Mouse (Mus musculus) midbrain, embryonic 14.5 days (tissue): Measurements from ENCODE around the gene Nkd2. TPM values are rescaled to one million over a fixed set of nuclear protein-coding genes. Genes with fewer than 3 reads are reported as not detected.

ENCODE experiments used
- ATAC-seq: fragments of 200-750 bp; cut with Nextera tagmentation; 2 replicates; pipeline ENCODE4 v1.8.0; 2017; ENCODE audit warnings: moderate number of reproducible peaks, moderate library complexity; ENCODE audit not compliant: low FRiP score, low TSS enrichment
- DNase-seq: peaks from one replicate; pipeline ENCODE4 v3.0.0-alpha.2; 2015
- H3K27ac ChIP-seq: fragments of 300-500 bp; sonication (generic); replicated peaks from 2 replicates; pipeline ENCODE4 v1.5.1; 2014; ENCODE audit warnings: mild to moderate bottlenecking, low read depth, low read length, moderate library complexity
- H3K27me3 ChIP-seq: fragments of 300-500 bp; sonication (generic); 2 replicates; pipeline ENCODE4 v1.6.1; 2014; ENCODE audit warnings: low read length, control low read depth, mixed read lengths; ENCODE audit not compliant: control insufficient read depth, insufficient read depth
- H3K36me3 ChIP-seq: fragments of 300-500 bp; sonication (generic); 2 replicates; pipeline ENCODE4 v1.6.1; 2014; ENCODE audit warnings: low read length, control low read depth; ENCODE audit not compliant: control insufficient read depth, insufficient read depth
- H3K4me1 ChIP-seq: fragments of 300-500 bp; sonication (generic); 2 replicates; pipeline ENCODE4 v1.6.1; 2014; ENCODE audit warnings: mild to moderate bottlenecking, antibody characterized with exemption, low read length, control low read depth; ENCODE audit not compliant: control insufficient read depth, insufficient read depth
- H3K4me2 ChIP-seq: fragments of 300-500 bp; sonication (generic); 2 replicates; pipeline ENCODE4 v1.6.1; 2014; ENCODE audit warnings: mild to moderate bottlenecking, low read length, moderate library complexity
- H3K4me3 ChIP-seq: fragments of 300-500 bp; sonication (generic); replicated peaks from 2 replicates; pipeline ENCODE4 v1.5.1; 2014; ENCODE audit warnings: low read depth, low read length
- H3K9ac ChIP-seq: fragments of 300-500 bp; sonication (generic); replicated peaks from 2 replicates; pipeline ENCODE4 v1.6.1; 2014; ENCODE audit warnings: mild to moderate bottlenecking, low read length, moderate library complexity
- H3K9me3 ChIP-seq: fragments of 300-500 bp; sonication (generic); 2 replicates; pipeline ENCODE4 v1.6.1; 2016; ENCODE audit warnings: low read length, control low read depth, mixed read lengths; ENCODE audit not compliant: control insufficient read depth
- WGBS: fragments of 180-500 bp; shearing (Covaris S2); extraction: QIAGEN DNeasy Blood & Tissue Kit; methylation state at CpG from one replicate; pipeline ENCODE4 v1.1.7; 2014; 5-methylcytosine and 5-hydroxymethylcytosine counted together
- polyA plus RNA-seq: library from polyadenylated mRNA; unstranded; fragments of >200 nt; fragmentation: Nextera tagmentation; extraction: Ambion mirVana; gene quantifications from 2 replicates; pipeline ENCODE4 v1.2.1, GENCODE M21; 2014

Gene Nkd2
- polyA plus RNA-seq, 1 experiment from 2014 or later, result 12.6 TPM

- Histone ChIP-seq H3K4me3 (no peak overlapping the region), H3K36me3 (no peaks in the 10 kb centered on the region), H3K9me3 (no peaks in the 10 kb centered on the region), H3K4me1 (0 out of 2 replicates have a peak, but pooled peaks cover 2% of the 10 kb centered on the region), H3K9ac (no peak overlapping the region), H3K4me2 (no peak overlapping the region), H3K27me3 (no peaks in the 10 kb centered on the region), H3K27ac (no peak overlapping the region)
- WGBS, result 48% methylated on average over 3 of the region's 3 CpGs
- ATAC-seq (no peak), DNase-seq (no peak)
Measured at GRCm38 (mm10) chr13:73771131-73771530, 76.3 kb downstream of the Nkd2 start.

GRCm38 (mm10) chr13:73769916-73770682, 77.3 kb downstream of the Nkd2 start:
- Histone ChIP-seq H3K27ac (no peak overlapping the region), H3K9ac (no peak overlapping the region), H3K27me3 (no peaks in the 10 kb centered on the region), H3K4me1 (peaks cover 6% of the 10 kb centered on the region), H3K36me3 (no peaks in the 10 kb centered on the region), H3K9me3 (no peaks in the 10 kb centered on the region), H3K4me2 (no peak overlapping the region), H3K4me3 (no peak overlapping the region)
- 76% methylated on average over 4 of the region's 4 CpGs for WGBS
- DNase-seq (no peak), ATAC-seq (no peak)

Other genes with a start within 250 kb of the Nkd2 start
- gene Clptm1l, start 243.6 kb downstream of the Nkd2 start, polyA plus RNA-seq, result 139 and 140 TPM in 2 replicates
- 4.0 and 4.2 TPM in 2 replicates for gene Tert, start 220.7 kb downstream of the Nkd2 start, polyA plus RNA-seq
- not detected in 2 replicates for gene Slc6a18, start 169.6 kb downstream of the Nkd2 start, polyA plus RNA-seq
- 0.18 and 0.19 TPM in 2 replicates for gene Slc6a19, start 142.8 kb downstream of the Nkd2 start, polyA plus RNA-seq
- gene Slc12a7, start 114.5 kb downstream of the Nkd2 start, polyA plus RNA-seq, result 7.0 and 12.6 TPM in 2 replicates
- gene Trip13, start 90.2 kb upstream of the Nkd2 start, polyA plus RNA-seq, result 10.1 and 13.9 TPM in 2 replicates
- gene Brd9, start 90.2 kb upstream of the Nkd2 start, polyA plus RNA-seq, result 86.8 and 93.4 TPM in 2 replicates
- not detected in 2 replicates for gene Zdhhc11, start 116.2 kb upstream of the Nkd2 start, polyA plus RNA-seq
- gene Tppp, start 161.8 kb upstream of the Nkd2 start, polyA plus RNA-seq, result 8.6 and 12.0 TPM in 2 replicates
- 6.3 and 13.3 TPM in 2 replicates for gene Cep72, start 214.7 kb upstream of the Nkd2 start, polyA plus RNA-seq